Mouse (Mus musculus): ENCODE results near the gene Wbp4. TPM values are rescaled to one million over a fixed set of nuclear protein-coding genes. Genes with fewer than 3 reads are reported as not detected.

The Wbp4 gene
- polyA plus RNA-seq, 1 experiment from 2014 or later = 27.6 TPM

DNA sequence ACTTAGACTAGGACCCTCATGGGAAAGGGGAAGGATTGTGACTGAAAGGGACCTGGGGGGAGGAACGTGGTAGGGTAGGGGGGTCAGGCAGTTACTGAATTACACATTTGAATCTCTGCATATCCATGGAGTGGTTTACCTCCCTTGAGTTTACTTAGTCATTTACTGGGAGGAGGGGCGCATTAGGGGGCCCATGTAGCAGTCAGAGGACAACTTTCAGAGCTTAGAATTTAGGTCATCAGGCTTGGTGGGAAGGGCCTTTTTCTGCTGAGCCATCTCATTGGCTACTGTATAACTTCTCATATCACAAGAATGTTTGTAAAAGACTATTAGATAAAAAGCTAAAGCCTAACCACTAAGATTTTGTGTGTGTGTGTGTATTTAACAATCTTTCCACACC lies 70.7 kb downstream of the Wbp4 start:
- H3K27ac ChIP-seq (ENCODE audit: low read length) = no peak overlapping the region
- ATAC-seq (replicated peaks; ENCODE audit: extremely low read depth, insufficient read depth, low FRiP score) = no peak
- H3K9me3 ChIP-seq (replicated peaks; ENCODE audit: control insufficient read depth, low read length) = no peaks in the 10 kb centered on the region
- H3K4me1 ChIP-seq (ENCODE audit: control insufficient read depth, insufficient read depth, low read length) = no peaks in the 10 kb centered on the region
- no peak overlapping the region for H3K4me2 ChIP-seq (ENCODE audit: low read depth, low read length)
- WGBS = 75% methylated on average over 2 of the region's 2 CpGs
- H3K36me3 ChIP-seq (ENCODE audit: control insufficient read depth, insufficient read depth) = peaks cover 13% of the 10 kb centered on the region; the same call in 1 of the 2 replicates
- H3K4me3 ChIP-seq (ENCODE audit: low read length) = no peak overlapping the region
- no peak overlapping the region for H3K9ac ChIP-seq (ENCODE audit: low read length)
- no peaks in the 10 kb centered on the region for H3K27me3 ChIP-seq (ENCODE audit: control insufficient read depth, insufficient read depth, low read length)

Other genes with a start within 250 kb of the Wbp4 start
- 0.13 TPM in 1 of 2 replicates, not detected in the other for gene Zfp957, start 234.2 kb downstream of the Wbp4 start, polyA plus RNA-seq (2015; fragmentation: Nextera tagmentation; extraction: Ambion mirVana)
- 53.6 and 74.7 TPM in 2 replicates for gene Rgcc, start 179.9 kb downstream of the Wbp4 start, polyA plus RNA-seq (2015; fragmentation: Nextera tagmentation; extraction: Ambion mirVana)
- 22.2 and 22.8 TPM in 2 replicates for gene Naa16, start 90.7 kb downstream of the Wbp4 start, polyA plus RNA-seq (2015; fragmentation: Nextera tagmentation; extraction: Ambion mirVana)
- gene Mtrf1, start 83.7 kb downstream of the Wbp4 start, polyA plus RNA-seq (2015; fragmentation: Nextera tagmentation; extraction: Ambion mirVana) = 10.8 and 10.9 TPM in 2 replicates
- gene Kbtbd7, start 55.0 kb downstream of the Wbp4 start, polyA plus RNA-seq (2015; fragmentation: Nextera tagmentation; extraction: Ambion mirVana) = 8.0 and 8.2 TPM in 2 replicates
- 1.9 and 2.6 TPM in 2 replicates for gene Kbtbd6, start 29.7 kb downstream of the Wbp4 start, polyA plus RNA-seq (2015; fragmentation: Nextera tagmentation; extraction: Ambion mirVana)
- 9.9 and 12.3 TPM in 2 replicates for gene Elf1, start 326 bp downstream of the Wbp4 start, polyA plus RNA-seq (2015; fragmentation: Nextera tagmentation; extraction: Ambion mirVana)
- 101 and 105 TPM in 2 replicates for gene Sugt1, start 106.2 kb upstream of the Wbp4 start, polyA plus RNA-seq (2015; fragmentation: Nextera tagmentation; extraction: Ambion mirVana)
- 5.1 and 7.1 TPM in 2 replicates for gene Cnmd, start 180.7 kb upstream of the Wbp4 start, polyA plus RNA-seq (2015; fragmentation: Nextera tagmentation; extraction: Ambion mirVana)